Mouse (Mus musculus) layer of hippocampus, adult 9-10 months (tissue): ENCODE data around the gene Slc41a3.

Experiments used
- DNase-seq: peaks from one replicate; pipeline ENCODE4 v3.0.0; 2022; ENCODE audit warnings: low spot score

Slc41a3 gene

GRCm38 (mm10) chr6:90683831-90684532, 79.5 kb downstream of the Slc41a3 start:
- DNase-seq, result no peak

DNA sequence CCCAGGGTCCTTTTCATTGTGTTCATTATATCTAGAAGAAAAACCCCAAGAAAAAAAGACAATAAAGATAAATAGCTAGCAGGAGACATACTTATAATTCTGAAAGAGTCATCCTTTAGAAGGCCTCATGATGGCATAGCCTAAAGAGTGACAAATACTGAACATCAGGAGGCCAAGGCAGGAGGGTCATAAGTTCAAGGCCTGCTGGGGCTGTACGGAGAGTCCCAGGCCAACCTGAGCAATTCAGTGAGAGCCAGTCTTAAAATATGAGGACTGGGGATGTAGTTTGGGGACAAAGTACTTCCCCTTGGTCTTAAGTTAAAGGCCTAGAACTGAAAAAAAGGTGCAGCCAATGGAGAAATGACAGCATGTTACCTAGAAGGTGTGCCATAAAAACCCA, 82.3 kb downstream of the Slc41a3 start:
- no peak for DNase-seq

- no peak for DNase-seq
These were observed 83.5 kb downstream of the Slc41a3 start for GRCm38 (mm10) chr6:90688003-90688402.

- no peak for DNase-seq
These were observed 84.2 kb downstream of the Slc41a3 start for GRCm38 (mm10) chr6:90688742-90689141.

DNA sequence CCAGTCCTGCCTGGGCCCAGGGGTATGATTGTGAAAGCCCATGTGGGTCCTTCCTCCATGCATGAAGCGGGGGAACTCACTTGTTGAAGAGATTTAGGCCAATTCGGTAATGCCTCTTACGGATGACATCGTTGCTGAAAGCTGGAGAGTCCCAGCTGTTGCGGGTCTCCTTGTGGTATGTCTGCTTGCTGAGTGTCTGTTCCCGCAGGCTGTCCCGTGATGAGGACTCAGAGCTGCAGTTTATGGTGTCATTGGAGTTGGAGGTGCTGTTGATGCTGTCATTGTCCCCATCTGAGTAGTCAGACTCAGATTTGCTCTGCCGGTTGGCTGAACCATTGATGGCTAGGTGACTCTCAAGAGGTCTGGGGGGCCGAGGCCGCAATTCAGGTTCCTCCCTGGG, 85.0 kb downstream of the Slc41a3 start:
- DNase-seq, result no peak

DNA sequence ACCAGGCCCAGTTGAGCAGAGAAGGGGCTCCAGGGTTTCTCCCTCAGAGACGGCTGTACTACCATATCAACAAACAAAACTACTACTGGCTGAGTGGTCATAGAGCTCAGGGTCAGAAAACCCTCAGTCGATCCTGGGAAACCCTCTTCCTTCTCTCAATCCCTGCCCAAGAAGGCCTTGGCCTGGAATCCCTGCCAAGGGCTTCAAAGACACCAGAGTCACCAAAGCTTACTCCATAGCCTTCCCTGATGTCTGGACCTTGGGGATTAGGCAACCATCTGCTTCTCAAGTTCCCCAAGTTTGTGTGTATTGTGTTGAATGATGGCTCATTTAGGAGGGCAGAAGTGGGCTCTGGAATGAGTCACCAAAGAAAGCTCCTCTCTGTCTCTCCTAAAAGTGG, 87.4 kb downstream of the Slc41a3 start:
- DNase-seq, result no peak

GRCm38 (mm10) chr6:90692404-90692803, 87.9 kb downstream of the Slc41a3 start:
- no peak for DNase-seq

DNA sequence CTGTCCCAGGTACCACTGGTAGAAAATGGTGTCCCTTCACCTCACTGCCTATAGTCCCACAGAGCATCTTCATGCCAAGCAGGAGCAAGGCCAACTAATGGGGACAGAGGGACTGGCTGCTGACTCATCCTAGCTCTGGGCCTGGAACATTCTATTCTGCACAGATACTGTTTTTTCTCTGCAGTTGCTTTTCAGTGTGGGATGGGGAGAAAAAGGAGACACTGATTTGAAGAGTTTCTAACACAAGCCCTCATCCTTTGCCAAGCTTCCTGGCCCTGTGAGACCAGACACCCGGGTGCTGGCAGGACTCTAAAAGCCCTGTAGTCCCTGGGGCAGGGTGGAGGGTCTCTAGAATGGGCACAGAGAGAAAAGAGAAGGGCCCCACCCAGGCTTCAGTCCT, 91.2 kb downstream of the Slc41a3 start:
- DNase-seq, result no peak
